Mouse (Mus musculus): Measurements from ENCODE around the gene Lyar.
A peak's percentile ranks its signal among the peaks of the same experiment; 100 is the strongest.

Gene Lyar

GRCm38 (mm10) chr5:38220328-38220912 is at the start of gene Lyar, which contains the start of gene Zbtb49:
Lyar (plus strand) TSS chr5:38220470.
Zbtb49 (minus strand) TSS chr5:38220457.
- peak; percentile 91 for DNase-seq

GRCm38 (mm10) chr5:38173766-38174165 is 46.5 kb upstream of the Lyar start:
- DNase-seq, result no peak

DNA sequence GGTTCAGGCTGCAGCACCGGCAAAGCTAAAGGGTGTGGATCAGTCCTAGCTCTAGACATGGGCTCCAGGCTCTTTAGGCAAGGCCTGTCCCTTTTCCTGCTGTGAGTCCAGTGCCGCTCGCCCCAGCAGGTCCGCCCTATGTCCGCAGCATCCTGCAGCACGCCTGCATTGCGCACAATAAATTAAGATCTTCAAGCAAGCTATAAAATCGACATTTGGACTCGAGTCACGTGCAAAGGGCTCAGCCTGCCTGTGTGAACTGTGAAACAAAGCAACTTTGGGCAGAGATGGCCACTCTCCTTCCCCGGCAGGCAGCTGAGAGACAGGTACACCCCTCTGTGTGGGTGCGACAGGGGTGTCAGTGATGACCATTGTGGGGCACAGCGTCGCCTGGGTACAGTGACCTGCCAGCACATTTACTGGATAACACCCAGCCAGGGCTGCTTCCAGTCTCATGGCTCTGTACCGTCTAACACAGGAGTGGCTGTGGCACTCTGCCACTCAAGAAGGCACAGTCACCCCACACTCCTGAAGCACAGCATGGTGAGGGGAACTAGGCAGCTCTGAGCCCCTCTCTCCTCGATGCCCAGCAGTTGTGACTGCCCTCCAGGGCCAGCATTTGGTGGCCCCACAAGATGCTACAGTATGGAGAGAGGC is 45.9 kb upstream of the Lyar start:
- DNase-seq, result no peak

DNA sequence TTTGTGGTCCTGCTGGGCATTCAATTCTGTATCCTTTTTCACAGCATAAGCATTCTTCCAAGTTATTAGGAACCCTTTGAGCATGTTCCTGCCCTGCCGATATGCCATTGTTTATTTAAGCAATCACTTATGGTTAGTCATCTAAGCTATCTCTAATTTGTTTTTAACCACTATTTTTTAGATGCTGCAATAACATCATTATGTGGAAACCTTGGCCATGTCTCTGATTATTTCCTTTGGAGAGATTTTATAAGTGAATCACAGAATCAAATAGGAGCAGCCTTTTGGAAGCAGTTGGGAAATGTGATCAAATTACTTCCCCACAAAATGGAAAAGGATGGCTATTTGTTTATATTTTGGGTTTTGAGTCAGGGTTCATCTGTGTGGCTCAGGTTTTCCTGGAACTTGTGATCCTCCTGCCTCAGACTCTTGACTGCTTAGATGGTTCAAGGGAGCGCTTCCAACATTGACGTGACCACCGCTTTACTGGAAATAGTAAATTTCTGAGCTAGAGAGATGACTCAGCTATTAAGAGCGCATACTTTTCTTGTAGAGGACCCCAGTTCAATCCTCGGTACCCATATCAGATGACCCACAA is 35.5 kb upstream of the Lyar start:
- DNase-seq, result no peak

DNA sequence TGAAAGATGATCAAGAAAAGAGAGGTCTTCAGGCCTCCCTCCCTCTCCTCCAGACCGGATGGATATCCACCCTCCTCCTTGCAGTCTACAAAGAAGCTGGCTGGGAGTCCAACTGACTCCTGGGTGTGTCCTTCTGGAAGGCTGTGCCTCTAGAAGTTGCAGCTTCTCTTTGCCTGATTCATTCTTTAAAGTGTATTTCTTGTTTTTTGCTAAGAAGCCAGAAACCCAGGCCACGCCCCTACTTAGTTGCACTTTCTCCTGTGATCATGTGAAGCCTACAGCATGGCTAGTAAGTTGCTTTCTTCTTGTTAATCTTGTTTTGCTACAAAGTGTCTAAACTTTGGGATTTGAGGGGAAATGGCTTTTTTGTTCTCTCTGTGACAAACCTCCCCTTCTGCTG is 33.3 kb upstream of the Lyar start:
- no peak for DNase-seq

DNA sequence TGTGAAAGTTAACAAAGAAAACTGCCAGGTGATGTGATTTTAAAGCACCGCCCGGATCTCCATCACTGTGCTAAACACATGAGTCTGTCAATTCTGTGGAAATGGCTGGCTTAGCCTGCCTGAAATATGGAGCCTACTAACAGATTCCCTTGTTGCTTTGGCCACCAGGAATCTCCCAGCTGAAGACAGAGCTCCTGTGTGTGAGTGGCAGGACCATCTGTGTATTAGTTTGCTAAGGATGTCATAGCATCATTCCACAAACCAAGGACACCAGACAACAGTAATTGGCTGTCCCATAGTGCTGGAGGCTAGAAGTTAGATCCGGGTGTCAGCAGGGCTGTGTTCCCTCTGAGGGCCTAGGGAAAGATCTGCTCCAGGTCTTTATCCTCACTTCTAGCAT is 29.4 kb upstream of the Lyar start:
- DNase-seq, result no peak

DNA sequence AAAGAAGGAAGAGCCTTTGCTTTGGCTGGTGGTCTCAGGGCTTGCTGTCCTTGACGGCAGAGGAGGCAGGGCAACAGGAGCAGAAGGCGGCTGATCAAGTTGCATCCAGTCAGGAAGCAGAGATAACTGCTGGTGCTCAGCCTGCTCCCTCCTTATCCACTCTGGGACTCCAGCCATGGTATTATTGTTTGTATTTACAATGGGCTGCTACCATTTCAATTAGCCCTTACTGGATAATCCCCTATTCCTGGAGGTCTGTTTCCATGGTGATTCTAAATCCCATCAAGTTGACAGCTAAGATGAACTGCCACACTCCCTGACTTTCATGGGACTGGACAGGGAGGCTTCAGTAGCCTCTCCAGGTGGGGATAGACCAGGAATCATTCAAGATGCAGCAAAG is 25.3 kb upstream of the Lyar start:
- DNase-seq, result no peak

GRCm38 (mm10) chr5:38195941-38196340 is 24.3 kb upstream of the Lyar start:
- no peak for DNase-seq

DNA sequence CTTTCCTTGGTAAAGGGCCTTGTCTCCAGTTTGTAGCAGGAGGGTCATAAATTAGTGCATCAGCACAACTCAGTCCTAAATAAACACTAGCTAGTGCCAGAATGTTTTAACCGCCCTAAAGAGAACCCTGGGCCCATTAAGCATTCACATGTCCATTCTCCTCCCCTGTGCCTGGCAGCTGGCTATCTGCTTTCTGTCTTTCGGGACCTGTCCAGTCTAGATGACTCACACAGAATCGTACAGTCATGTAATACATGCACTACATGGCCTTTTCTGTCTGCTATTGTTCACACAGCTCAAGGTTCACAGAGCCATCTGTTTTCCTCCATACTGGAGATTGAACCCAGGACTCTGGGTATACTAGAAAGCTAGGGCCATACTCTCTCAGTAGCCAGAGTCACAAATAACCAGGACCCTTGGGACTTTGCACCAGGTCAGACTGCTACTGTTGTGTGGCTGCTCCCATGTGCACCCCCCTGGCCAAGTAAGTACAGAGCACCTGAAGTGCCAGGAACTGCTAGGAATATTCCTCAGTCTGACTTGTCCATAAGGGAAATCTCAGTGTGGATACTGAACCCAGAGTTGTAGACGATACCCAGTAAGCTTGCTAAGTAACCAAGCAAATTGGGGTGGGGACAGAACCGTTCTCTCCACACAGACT is 23.3 kb upstream of the Lyar start:
- no peak for DNase-seq

DNA sequence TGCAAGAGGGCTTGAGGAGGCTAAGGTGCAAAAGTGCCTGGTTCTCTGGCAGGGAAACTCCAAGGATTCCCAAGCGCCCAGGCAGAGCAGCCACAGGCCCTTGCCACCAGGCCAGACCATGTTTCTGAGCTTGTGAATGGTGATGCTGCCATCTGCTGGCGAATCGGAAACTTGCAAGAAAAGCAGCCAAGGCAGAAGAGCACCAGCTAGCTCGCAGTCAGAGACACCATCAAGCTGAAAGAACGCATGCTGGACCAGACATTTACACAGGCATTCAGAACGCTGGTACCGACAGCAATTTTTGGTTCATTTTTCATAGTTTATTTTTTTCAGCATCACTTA is 22.8 kb upstream of the Lyar start:
- peak; percentile 80 for DNase-seq

DNA sequence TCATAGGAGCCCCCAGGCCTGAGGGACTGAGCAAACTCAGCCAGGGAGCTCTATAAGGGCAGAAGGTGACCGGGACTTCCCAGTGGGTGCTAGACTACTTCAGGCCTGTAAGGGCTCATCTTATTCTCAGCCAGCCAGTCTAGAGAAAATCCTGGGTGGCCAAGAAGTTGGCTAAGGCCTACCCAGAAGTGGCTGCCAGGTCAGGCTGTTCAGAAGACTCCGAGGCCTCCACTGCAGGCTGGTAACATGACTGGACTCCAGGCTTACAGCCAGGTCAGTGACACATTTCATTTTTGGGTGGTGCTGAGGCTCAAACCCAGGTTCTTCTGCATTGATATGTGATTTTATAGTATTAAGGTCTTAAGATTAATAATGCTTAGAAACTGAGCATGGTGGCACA is 20.6 kb upstream of the Lyar start:
- no peak for DNase-seq

DNA sequence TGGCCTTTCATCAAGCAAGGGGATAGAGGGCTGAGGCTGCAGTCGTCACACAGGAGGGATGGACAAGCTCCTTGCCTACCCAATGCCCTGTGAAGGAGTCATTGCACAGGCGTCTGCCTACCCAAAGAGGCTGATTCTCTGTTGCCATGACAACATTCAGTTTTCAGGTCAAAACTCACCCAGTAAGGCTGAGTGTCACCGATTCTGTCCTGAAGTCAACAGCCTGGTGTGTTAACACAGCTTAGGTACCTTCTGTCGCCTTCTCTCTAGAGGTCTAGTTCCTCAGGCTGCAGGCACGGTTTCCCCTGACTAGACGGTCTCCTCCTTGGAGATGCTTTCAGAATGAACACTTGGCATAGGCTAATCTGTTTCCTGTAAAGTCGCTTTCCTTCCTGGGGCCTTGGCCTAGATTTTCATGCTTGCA is 15.0 kb upstream of the Lyar start:
- no peak for DNase-seq

- DNase-seq, result no peak
These were observed 11.3 kb upstream of the Lyar start for GRCm38 (mm10) chr5:38208985-38209384.

DNA sequence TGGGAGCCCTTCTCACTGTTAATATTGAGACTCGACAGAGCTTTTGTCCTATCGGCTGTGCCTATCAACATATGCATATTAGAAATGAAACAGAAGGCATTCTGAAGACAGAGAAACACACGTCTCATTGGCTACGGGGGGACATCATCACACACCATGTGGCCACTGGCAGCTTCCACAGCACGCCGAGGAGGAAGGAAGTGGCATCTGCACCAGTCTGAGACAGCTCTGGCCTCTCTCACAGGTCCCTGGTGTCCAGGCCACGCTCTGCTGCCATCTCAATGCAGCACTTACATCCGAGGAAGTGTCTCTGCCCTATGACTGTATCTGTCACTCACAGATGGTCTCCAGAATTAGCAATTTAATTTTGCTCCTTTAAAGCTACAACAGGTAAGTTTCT is 8.6 kb upstream of the Lyar start:
- no peak for DNase-seq

GRCm38 (mm10) chr5:38213009-38213408 is 7.3 kb upstream of the Lyar start:
- DNase-seq, result peak; percentile 63

- peak; percentile 47 for DNase-seq
These were observed 431 bp upstream of the Lyar start for GRCm38 (mm10) chr5:38219771-38220307.

DNA sequence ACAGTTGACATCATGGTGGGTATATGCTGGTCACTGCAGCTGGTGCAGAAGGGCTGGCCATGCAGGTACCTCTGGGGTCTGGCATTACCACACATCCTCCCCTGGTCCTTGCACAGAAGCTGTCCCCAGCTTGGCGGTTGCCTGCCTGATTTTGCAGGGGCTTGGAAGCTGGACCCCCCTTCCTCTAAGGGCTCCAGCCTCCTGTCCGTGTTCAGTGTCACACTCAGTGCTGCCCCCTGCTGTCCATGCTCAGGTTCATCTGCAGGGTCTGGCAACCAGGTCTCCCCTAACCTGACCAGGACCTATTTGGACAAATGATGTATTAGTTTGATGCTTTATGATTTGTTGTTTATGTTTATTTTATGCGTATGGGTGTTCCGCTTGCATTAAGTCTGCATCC is 15.2 kb downstream of the Lyar start:
- no peak for DNase-seq

- DNase-seq, result no peak
These were observed 16.4 kb downstream of the Lyar start for GRCm38 (mm10) chr5:38236627-38237026.

- no peak for DNase-seq
These were observed 20.6 kb downstream of the Lyar start for GRCm38 (mm10) chr5:38240727-38241472.

DNA sequence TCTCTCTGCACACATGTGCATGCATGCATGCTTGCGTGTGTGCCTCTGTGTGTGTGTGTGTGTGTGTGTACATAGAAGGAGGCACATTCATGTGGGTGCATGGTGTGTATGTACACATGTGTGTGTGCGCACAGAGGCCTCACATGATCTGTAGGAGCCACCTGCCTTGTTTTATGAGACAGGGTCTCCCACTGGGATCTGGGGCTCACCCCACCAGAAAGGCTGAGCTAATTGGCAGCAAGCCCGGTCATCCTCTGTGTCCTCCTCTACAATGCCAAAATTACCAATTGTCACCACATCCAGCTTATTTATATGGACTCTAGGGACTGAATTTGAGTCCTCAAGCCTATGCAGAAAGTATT is 21.2 kb downstream of the Lyar start:
- DNase-seq, result no peak

DNA sequence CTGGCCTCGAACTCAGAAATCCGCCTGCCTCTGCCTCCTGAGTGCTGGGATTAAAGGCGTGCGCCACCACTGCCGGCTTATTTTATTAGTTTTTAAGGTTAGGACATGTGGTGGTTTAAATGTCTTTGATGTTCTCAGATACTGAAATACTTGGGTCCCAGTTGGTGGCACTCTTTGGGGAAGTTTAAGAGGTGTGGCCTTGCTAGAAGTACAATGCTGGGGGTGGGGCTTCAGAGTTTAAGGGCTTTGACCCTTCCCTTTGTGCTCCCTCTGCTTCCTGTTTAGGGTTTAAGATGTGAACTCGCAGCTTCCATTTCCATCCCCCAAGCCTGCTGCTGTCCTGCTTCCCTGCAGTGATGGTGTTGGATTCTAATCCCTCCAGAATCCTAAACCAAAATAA is 21.7 kb downstream of the Lyar start:
- DNase-seq, result no peak

GRCm38 (mm10) chr5:38255195-38255594 is 34.9 kb downstream of the Lyar start:
- DNase-seq, result no peak

DNA sequence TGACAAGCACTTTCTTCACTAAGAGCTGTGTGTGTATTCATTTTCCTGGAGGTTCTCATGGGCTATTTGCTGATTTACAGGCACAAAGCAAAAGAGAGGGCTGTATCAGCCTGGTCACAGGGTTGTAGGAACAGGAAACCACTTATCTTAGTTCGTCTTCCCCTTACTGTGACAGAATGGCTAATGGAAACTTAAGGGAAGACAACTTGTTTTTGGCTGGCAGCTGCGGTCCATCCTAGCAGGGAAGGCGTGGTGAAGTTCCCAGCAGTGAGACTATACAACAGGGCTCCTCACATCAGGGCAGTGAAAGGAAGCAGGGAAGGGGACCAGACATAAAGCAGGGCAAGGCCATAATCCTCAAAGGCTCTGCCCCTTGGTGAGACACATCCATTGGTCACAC is 35.4 kb downstream of the Lyar start:
- DNase-seq, result no peak
